Mouse (Mus musculus) cerebellum, postnatal 25 days (tissue): Measurements from ENCODE around the gene Clip4.

Experiments
- DNase-seq, 2 experiments: peaks; one replicate each; pipeline ENCODE4 v3.0.0; 2021; ENCODE audit warnings: mixed read lengths in 2 of 2

The Clip4 gene

GRCm38 (mm10) chr17:71795521-71796205 is 27.4 kb downstream of the Clip4 start:
- no peak for DNase-seq

GRCm38 (mm10) chr17:71803456-71803855 is 35.2 kb downstream of the Clip4 start:
- DNase-seq, result no peak

GRCm38 (mm10) chr17:71803876-71804275 is 35.6 kb downstream of the Clip4 start:
- DNase-seq, result no peak

GRCm38 (mm10) chr17:71811070-71811469 is 42.8 kb downstream of the Clip4 start:
- peak; percentile 10 for DNase-seq

- peak; percentile 47 to 61 for DNase-seq
These were observed 48.0 kb downstream of the Clip4 start for GRCm38 (mm10) chr17:71816136-71816864.

- DNase-seq, result no peak
These were observed 55.5 kb downstream of the Clip4 start for GRCm38 (mm10) chr17:71823622-71824306.

GRCm38 (mm10) chr17:71826603-71827002 is 58.3 kb downstream of the Clip4 start:
- DNase-seq, result no peak

GRCm38 (mm10) chr17:71827627-71828026 is 59.4 kb downstream of the Clip4 start:
- no peak for DNase-seq

- no peak for DNase-seq
These were observed 60.6 kb downstream of the Clip4 start for GRCm38 (mm10) chr17:71828647-71829414.

GRCm38 (mm10) chr17:71831960-71832359 is 63.7 kb downstream of the Clip4 start:
- no peak for DNase-seq

GRCm38 (mm10) chr17:71862184-71862583 is 93.9 kb downstream of the Clip4 start:
- no peak for DNase-seq

- DNase-seq, result no peak
These were observed 94.6 kb downstream of the Clip4 start for GRCm38 (mm10) chr17:71862895-71863294.

- no peak for DNase-seq
These were observed 95.8 kb downstream of the Clip4 start for GRCm38 (mm10) chr17:71864039-71864438.

- DNase-seq, result no peak
These were observed 97.2 kb downstream of the Clip4 start for GRCm38 (mm10) chr17:71865437-71865836.

GRCm38 (mm10) chr17:71867892-71868291 is 99.6 kb downstream of the Clip4 start:
- DNase-seq, result no peak

GRCm38 (mm10) chr17:71868828-71869227 is 100.6 kb downstream of the Clip4 start:
- no peak for DNase-seq

GRCm38 (mm10) chr17:71869372-71870231 is 101.3 kb downstream of the Clip4 start:
- DNase-seq, result peak; percentile 21 to 43

GRCm38 (mm10) chr17:71870232-71870621 is 102.0 kb downstream of the Clip4 start:
- no peak for DNase-seq

GRCm38 (mm10) chr17:71870641-71871040 is 102.4 kb downstream of the Clip4 start:
- no peak for DNase-seq

GRCm38 (mm10) chr17:71871981-71872380 is 103.7 kb downstream of the Clip4 start:
- no peak for DNase-seq

GRCm38 (mm10) chr17:71872976-71873375 is 104.7 kb downstream of the Clip4 start:
- peak; percentile 15 to 41 for DNase-seq

GRCm38 (mm10) chr17:71874077-71874476 is 105.8 kb downstream of the Clip4 start:
- DNase-seq, result peak; percentile 52 to 69
